Mouse (Mus musculus) forebrain, embryonic 11.5 days (tissue): Measurements from ENCODE around the gene Yeats4. TPM values are rescaled to one million over a fixed set of nuclear protein-coding genes. Genes with fewer than 3 reads are reported as not detected.
A peak's percentile ranks its signal among the peaks of the same experiment; 100 is the strongest.

ENCODE experiments used
- ATAC-seq: fragments of 200-750 bp; cut with Nextera tagmentation; replicated peaks from 2 replicates; pipeline ENCODE4 v1.8.0; 2017; ENCODE audit warnings: moderate TSS enrichment; ENCODE audit not compliant: low FRiP score
- DNase-seq: peaks from one replicate; pipeline ENCODE4 v3.0.0-alpha.2; 2017; ENCODE audit warnings: low spot score
- H3K27ac ChIP-seq: fragments of 300-500 bp; sonication (generic); 2 replicates; pipeline ENCODE4 v1.5.1; 2014; ENCODE audit warnings: low read depth, low read length
- H3K27me3 ChIP-seq: fragments of 300-500 bp; sonication (generic); 2 replicates; pipeline ENCODE4 v1.6.1; 2014; ENCODE audit warnings: mild to moderate bottlenecking, low read length, mixed read lengths; ENCODE audit not compliant: control insufficient read depth, insufficient read depth
- H3K36me3 ChIP-seq: fragments of 300-500 bp; sonication (generic); 2 replicates; pipeline ENCODE4 v1.6.1; 2014; ENCODE audit warnings: mild to moderate bottlenecking, low read length, moderate library complexity, mixed read lengths; ENCODE audit not compliant: control insufficient read depth, insufficient read depth
- H3K4me1 ChIP-seq: fragments of 300-500 bp; sonication (generic); replicated peaks from 2 replicates; pipeline ENCODE4 v1.6.1; 2014; ENCODE audit warnings: low read length, mixed read lengths; ENCODE audit not compliant: control insufficient read depth, insufficient read depth
- H3K4me2 ChIP-seq: fragments of 300-500 bp; sonication (generic); 2 replicates; pipeline ENCODE4 v1.6.1; 2014; ENCODE audit warnings: low read depth, mild to moderate bottlenecking, low read length, moderate library complexity, mixed read lengths; ENCODE audit not compliant: severe bottlenecking
- H3K4me3 ChIP-seq: fragments of 300-500 bp; sonication (generic); 2 replicates; pipeline ENCODE4 v1.5.1; 2014; ENCODE audit warnings: low read depth, low read length
- H3K9ac ChIP-seq: fragments of 300-500 bp; sonication (generic); 2 replicates; pipeline ENCODE4 v1.6.1; 2014; ENCODE audit warnings: low read length
- H3K9me3 ChIP-seq: fragments of 300-500 bp; sonication (generic); 2 replicates; pipeline ENCODE4 v1.6.1; 2016; ENCODE audit warnings: low read length, mixed read lengths; ENCODE audit not compliant: control insufficient read depth
- WGBS: fragments of 180-500 bp; shearing (Covaris S2); extraction: QIAGEN DNeasy Blood & Tissue Kit; methylation state at CpG from one replicate; pipeline ENCODE4 v1.1.7; 2014; 5-methylcytosine and 5-hydroxymethylcytosine counted together
- polyA plus RNA-seq: library from polyadenylated mRNA; unstranded; fragments of >200 nt; fragmentation: Nextera tagmentation; extraction: Ambion mirVana; gene quantifications from 2 replicates; pipeline ENCODE4 v1.2.1, GENCODE M21; 2014

The Yeats4 gene
- polyA plus RNA-seq, 1 experiment from 2014 or later = 165 TPM

DNA sequence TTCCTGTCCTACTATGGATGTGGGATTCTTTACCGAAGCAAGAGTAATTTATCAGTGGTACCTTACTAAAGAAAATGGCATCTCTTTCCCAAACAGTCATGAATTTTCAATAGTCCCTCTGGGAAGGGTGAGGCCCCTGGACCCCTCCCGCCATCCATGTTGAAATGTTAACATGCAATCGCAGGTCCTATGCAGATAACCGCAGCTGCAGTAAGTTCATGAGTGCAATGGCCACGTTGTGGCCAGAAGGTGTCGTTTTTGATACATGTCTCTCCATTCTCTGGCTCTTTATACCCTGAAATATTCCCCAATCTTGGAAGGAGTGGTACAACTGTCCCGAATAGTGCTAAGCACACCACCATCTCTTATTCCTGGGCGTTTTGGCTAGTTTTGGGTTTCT is 787 bp upstream of the Yeats4 start:
- WGBS = 59% methylated on average over 8 of the region's 8 CpGs
- peak overlapping the region; percentile 80 for H3K4me3 ChIP-seq
- no peaks in the 10 kb centered on the region; the same call in 1 of the 2 replicates for H3K36me3 ChIP-seq
- H3K4me2 ChIP-seq = peak overlapping the region; percentile 62; the same call in 1 of the 2 replicates
- no peak for ATAC-seq
- DNase-seq = no peak
- H3K27me3 ChIP-seq = no peaks in the 10 kb centered on the region
- H3K9me3 ChIP-seq = no peaks in the 10 kb centered on the region
- H3K4me1 ChIP-seq = peaks cover 4% of the 10 kb centered on the region; the same call in 1 of the 2 replicates
- no peak overlapping the region for H3K27ac ChIP-seq
- H3K9ac ChIP-seq = no peak overlapping the region; the same call in 1 of the 2 replicates

DNA sequence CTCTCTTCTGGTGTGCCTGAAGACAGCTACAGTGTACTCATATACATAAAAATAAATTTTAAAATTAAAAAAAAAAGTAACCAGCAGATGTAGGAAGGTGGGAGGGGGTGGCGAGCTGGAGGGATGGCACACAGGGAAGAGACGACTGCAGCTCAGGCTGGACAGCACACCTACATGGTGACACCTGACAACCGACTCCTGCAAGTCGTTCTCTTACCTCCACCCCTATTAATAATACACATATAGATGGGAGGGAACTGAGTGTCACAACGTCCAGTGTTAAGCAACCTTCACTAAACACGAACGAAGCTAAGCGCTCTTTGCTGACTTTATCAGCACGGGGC is 577 bp downstream of the Yeats4 start:
- no peak; the same call in 1 of the 2 replicates for ATAC-seq
- 2% methylated on average over 9 of the region's 9 CpGs for WGBS
- Histone ChIP-seq H3K27ac (peak overlapping the region; percentile 97), H3K4me2 (peak overlapping the region; percentile 62), H3K27me3 (no peaks in the 10 kb centered on the region), H3K4me1 (peaks cover 4% of the 10 kb centered on the region; the same call in 1 of the 2 replicates), H3K9ac (peak overlapping the region; percentile 97), H3K36me3 (no peaks in the 10 kb centered on the region; the same call in 1 of the 2 replicates), H3K9me3 (no peaks in the 10 kb centered on the region), H3K4me3 (peak overlapping the region; percentile 80)
- DNase-seq = no peak

DNA sequence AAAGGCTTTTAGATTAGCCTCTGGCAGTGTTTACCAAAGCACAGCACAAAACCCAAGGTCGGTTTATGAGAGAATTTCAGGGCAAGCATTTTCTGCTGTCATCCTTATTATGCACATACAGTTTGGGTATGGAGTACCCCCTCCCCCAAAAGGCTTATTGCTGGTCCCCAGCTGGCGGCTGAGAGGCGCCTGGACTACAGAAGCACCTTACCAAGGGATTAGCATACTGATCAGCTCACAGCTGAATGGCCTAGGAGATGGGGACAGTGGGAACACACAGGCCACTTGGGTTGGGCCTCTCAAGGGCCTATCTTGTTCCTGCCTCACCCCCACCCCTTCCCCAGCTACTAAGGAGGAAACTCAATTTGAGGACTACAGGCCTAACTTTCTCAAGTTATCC is 1.5 kb downstream of the Yeats4 start:
- H3K4me3 ChIP-seq = peak overlapping the region; percentile 80
- peaks cover 4% of the 10 kb centered on the region; the same call in 1 of the 2 replicates for H3K4me1 ChIP-seq
- 13% methylated on average over 3 of the region's 3 CpGs for WGBS
- peak overlapping the region; percentile 41; the same call in 1 of the 2 replicates for H3K9ac ChIP-seq
- ATAC-seq = peak; percentile 55
- no peaks in the 10 kb centered on the region for H3K27me3 ChIP-seq
- no peak for DNase-seq
- H3K27ac ChIP-seq = peak overlapping the region; percentile 66
- peak overlapping the region; percentile 62 for H3K4me2 ChIP-seq
- H3K9me3 ChIP-seq = no peaks in the 10 kb centered on the region
- H3K36me3 ChIP-seq = peaks cover 8% of the 10 kb centered on the region

DNA sequence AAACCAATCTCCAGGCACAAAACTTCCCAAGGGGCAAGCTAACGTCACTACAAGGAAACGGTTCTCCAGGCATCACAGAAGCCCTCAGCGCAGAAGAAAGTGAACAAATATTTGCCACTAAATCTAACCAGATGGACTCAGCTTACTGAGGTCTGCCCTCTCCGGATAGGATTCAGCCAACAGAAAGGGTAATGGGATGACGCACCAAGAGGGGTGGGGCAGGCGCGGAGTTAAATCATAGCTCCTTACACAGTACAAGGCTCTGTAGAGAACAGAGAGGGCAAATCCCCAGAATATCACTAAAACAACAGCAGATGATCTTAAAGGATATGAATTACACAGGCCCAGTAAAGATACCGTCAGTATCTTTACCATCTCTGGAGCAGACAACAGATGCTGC is 6.0 kb downstream of the Yeats4 start:
- H3K4me2 ChIP-seq = no peak overlapping the region
- H3K9me3 ChIP-seq = no peaks in the 10 kb centered on the region
- peaks cover 21% of the 10 kb centered on the region for H3K36me3 ChIP-seq
- H3K4me3 ChIP-seq = no peak overlapping the region
- DNase-seq (no peak), ATAC-seq (no peak)
- no peak overlapping the region for H3K9ac ChIP-seq
- H3K27me3 ChIP-seq = no peaks in the 10 kb centered on the region
- H3K4me1 ChIP-seq = peaks cover 4% of the 10 kb centered on the region; the same call in 1 of the 2 replicates
- no peak overlapping the region for H3K27ac ChIP-seq
- 98% methylated on average over 8 of the region's 8 CpGs for WGBS

DNA sequence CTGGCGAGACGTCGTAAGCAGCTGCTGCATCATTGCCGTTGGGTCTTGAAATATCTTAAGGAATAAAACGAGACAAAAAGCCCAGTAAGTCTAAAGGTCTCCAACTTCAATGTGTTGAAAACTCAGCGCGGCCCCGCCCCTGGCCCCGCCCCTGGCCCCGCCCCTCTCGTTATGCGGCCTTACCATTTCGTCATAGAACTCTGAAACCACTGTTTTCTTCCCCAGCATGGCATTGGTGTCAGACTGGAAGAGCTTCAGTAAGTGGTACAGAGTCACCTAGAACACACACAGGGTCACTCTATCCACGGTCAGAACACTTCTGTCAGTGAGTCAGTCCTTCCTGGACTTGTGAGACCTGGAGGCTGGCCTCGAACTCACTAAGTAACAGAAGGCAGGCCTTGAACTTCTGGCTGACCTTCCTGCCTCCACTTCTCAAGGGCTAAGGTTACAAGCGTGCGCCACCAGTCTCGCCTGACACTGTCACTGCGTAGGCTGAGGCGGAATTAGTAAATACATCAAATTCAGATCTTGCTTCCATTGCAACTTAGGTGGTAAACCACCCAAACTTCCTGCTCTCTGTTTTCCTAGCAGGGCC is 7.0 kb downstream of the Yeats4 start:
- ATAC-seq (0 out of 2 replicates have a peak, but pooled peaks have one; percentile 11), DNase-seq (no peak)
- H3K4me2 ChIP-seq = no peak overlapping the region
- peaks cover 21% of the 10 kb centered on the region for H3K36me3 ChIP-seq
- no peak overlapping the region for H3K9ac ChIP-seq
- WGBS = 84% methylated on average over 20 of the region's 20 CpGs
- H3K4me3 ChIP-seq = no peak overlapping the region
- H3K9me3 ChIP-seq = no peaks in the 10 kb centered on the region
- H3K27ac ChIP-seq = no peak overlapping the region
- no peaks in the 10 kb centered on the region for H3K27me3 ChIP-seq
- H3K4me1 ChIP-seq = no peaks in the 10 kb centered on the region; the same call in 1 of the 2 replicates

DNA sequence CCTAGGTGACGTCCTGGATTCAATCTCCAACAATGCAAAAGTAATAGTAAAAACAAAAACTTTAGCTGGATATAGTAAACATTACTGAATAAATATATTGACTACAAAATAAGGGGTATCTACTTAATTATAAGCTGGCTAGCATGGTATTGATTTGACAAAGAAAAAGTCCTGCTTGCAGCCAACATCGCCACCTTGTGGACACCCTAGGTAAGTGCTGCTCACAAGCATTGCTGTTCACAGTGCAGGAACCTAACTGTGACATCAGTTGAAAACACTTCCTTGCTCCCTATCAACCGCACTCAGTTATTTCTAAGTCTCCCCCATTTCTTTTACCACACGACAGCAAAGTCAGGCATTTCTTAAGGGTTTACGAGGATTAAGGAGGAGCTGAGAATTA is 7.5 kb downstream of the Yeats4 start:
- peak; percentile 70 for DNase-seq
- ATAC-seq = no peak

DNA sequence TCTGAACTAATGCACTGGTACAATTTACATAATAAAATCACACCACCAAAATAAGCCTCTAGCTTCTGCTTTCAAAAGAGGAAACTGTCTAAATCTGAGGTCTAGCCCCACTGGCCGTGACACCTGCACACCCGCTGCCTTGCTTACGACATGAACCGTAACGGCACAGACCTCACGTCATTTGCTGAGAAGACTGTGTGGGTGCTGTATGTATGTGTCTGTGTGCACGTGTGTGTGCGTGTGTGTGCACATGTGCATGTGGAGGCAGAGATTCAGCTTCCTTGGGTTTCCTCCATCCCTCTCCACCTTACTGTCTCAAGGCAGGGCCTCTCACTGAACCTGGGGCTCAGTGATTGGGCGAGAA is 8.2 kb downstream of the Yeats4 start:
- Histone ChIP-seq H3K36me3 (peaks cover 21% of the 10 kb centered on the region), H3K27me3 (no peaks in the 10 kb centered on the region), H3K9me3 (no peaks in the 10 kb centered on the region), H3K4me1 (no peaks in the 10 kb centered on the region), H3K4me2 (no peak overlapping the region), H3K4me3 (no peak overlapping the region), H3K9ac (no peak overlapping the region), H3K27ac (no peak overlapping the region)
- no peak for ATAC-seq
- WGBS = 97% methylated on average over 9 of the region's 9 CpGs
- no peak for DNase-seq

More for the DNA sequence above, 7.5 kb downstream of the Yeats4 start:
- H3K27me3 ChIP-seq = no peaks in the 10 kb centered on the region
- no peaks in the 10 kb centered on the region for H3K9me3 ChIP-seq
- H3K4me2 ChIP-seq = no peak overlapping the region
- H3K36me3 ChIP-seq = peaks cover 21% of the 10 kb centered on the region
- no peaks in the 10 kb centered on the region for H3K4me1 ChIP-seq
- no peak overlapping the region for H3K9ac ChIP-seq
- no peak overlapping the region for H3K27ac ChIP-seq
- WGBS = 65% methylated on average over 5 of the region's 5 CpGs
- no peak overlapping the region for H3K4me3 ChIP-seq

DNA sequence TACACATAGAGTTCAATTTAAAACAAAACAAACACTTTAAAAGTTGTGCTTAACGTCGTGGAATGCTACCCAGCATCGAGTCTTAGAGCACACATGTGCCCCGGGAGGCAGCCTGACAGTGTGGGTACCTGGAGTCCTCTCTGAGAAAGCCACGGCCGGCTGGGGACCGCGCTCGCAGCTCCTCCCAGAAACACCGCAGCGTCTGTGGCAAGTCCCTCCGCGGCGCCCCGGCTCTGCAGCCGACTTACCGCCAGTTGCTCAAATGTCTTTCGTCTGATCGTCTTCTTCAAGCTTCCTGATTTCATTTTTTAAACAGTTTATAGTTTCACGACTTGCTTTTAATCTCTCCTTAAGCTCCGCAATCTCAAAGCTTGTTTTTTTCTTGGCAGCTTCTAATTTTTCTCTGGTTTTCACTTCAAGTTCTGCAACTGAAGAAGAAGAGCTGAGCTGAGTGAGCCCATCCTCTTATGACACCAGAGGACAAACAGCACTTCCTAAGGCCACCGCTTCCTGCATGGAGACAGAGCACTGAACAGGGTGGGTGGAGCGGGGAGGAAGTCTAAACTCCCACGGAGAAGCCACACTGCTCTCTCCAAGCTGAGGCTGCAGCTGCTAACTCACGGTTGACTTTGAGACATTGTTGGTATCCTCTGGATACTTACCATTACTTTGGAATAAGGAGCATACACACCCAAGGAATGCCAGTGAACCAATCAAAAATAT is 8.7 kb downstream of the Yeats4 start:
- no peaks in the 10 kb centered on the region for H3K9me3 ChIP-seq
- no peak overlapping the region for H3K9ac ChIP-seq
- ATAC-seq (no peak), DNase-seq (no peak)
- H3K4me1 ChIP-seq = no peaks in the 10 kb centered on the region
- peaks cover 21% of the 10 kb centered on the region for H3K36me3 ChIP-seq
- 93% methylated on average over 25 of the region's 25 CpGs for WGBS
- no peak overlapping the region for H3K4me2 ChIP-seq
- H3K27ac ChIP-seq = no peak overlapping the region
- H3K27me3 ChIP-seq = no peaks in the 10 kb centered on the region
- H3K4me3 ChIP-seq = no peak overlapping the region
